22 mouse cellular contexts compared by ENCODE assay signal in the genomic region with DNA sequence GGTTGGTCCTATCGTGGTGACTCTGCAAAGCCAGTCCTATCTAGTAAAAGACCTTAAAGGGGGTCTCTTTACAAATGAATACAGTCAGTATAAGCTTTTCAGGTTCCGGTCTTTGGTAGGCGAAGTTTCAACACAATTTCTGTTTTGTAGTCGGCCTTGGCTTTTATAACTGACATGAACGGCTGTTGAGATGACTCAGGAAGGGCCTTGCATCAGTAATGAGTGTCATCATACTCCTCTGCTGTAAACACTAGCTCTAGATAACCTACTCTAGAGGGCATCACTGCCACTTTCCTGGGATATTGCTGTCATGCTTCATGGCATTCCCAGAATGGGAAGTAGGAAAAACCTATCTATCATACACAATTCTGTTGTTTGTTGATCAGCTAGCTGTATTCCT.
DNase-seq lines count a peak whose midpoint lies in the region; ATAC-seq and TF ChIP-seq lines count a peak whose summit lies in the region.
"Had no signal": no experiment of that assay in that cellular context is flagged by ENCODE, and none has a peak within 500 bp of the region (broad histone marks: within the 10 kb centered on the region; RNA-seq: fewer than 3 reads in every experiment).

No protein-coding gene starts in this region.

- no peak overlapping the region for H3K4me3 ChIP-seq in C2C12 (ENCODE audit: insufficient read depth, poor library complexity, severe bottlenecking)
- no peak overlapping the region for H3K4me3 ChIP-seq in hindbrain, embryonic 10.5 days
- H3K4me3 ChIP-seq: embryonic facial prominence, embryonic 15.5 days; erythroblast, embryonic 14.5 days; forebrain, embryonic 10.5 days; gastrocnemius, adult 2 months; heart, embryonic 13.5 days; hindbrain, embryonic 12.5 days had no signal

- no peaks in the 10 kb centered on the region for H3K79me3 ChIP-seq in C2C12 (ENCODE audit: low read depth)

- ATAC-seq in granulocyte monocyte progenitor cell, adult 5-6 weeks (replicated peaks; ENCODE audit: poor library complexity, severe bottlenecking), result peak; percentile 58
- ATAC-seq: forebrain, embryonic 14.5 days; hindbrain, embryonic 16.5 days; inflammation-experienced regulatory T-cells, adult 6 months had no signal

- no peak overlapping the region for H3ac ChIP-seq in C2C12 (ENCODE audit: control insufficient read depth, insufficient read length, low read depth)

- peak; percentile 72 for DNase-seq in adrenal gland, adult 2 months
- DNase-seq in adrenal gland, adult 18-20 months (ENCODE audit: low spot score in 2 of 2), result no peak
- no peak for DNase-seq in hindbrain, embryonic 10.5 days (ENCODE audit: low spot score)
- DNase-seq in left cerebral cortex, adult 8-10 months (ENCODE audit: low spot score in 2 of 2), result no peak
- no peak for DNase-seq in urinary bladder, postnatal 25 days (ENCODE audit: low spot score)
- DNase-seq: cerebellum, adult 2 months; cerebellum, postnatal 14 days; embryo, embryonic 11 days; gastrocnemius, adult 2 months; gastrocnemius, postnatal 25 days; heart, adult 11 months; heart, postnatal 36 days had no signal

- H3K4me1 ChIP-seq in hindbrain, embryonic 10.5 days (replicated peaks), result no peaks in the 10 kb centered on the region
- H3K4me1 ChIP-seq: embryonic facial prominence, embryonic 15.5 days; forebrain, embryonic 10.5 days; heart, embryonic 13.5 days; hindbrain, embryonic 12.5 days had no signal

- 95% methylated on average over 5 of the region's 5 CpGs for WGBS in hindbrain, embryonic 10.5 days

- H3K36me3 ChIP-seq in C2C12 (ENCODE audit: control insufficient read depth, insufficient read depth), result no peaks in the 10 kb centered on the region
- H3K36me3 ChIP-seq in hindbrain, embryonic 10.5 days, result no peaks in the 10 kb centered on the region
- H3K36me3 ChIP-seq: embryonic facial prominence, embryonic 15.5 days; forebrain, embryonic 10.5 days; heart, embryonic 13.5 days; hindbrain, embryonic 12.5 days had no signal

- no peaks in the 10 kb centered on the region for H3K9me3 ChIP-seq in hindbrain, embryonic 10.5 days
- H3K9me3 ChIP-seq: embryonic facial prominence, embryonic 15.5 days; forebrain, embryonic 10.5 days; heart, embryonic 13.5 days; hindbrain, embryonic 12.5 days had no signal

- H3K27ac ChIP-seq in hindbrain, embryonic 10.5 days, result no peak overlapping the region
- H3K27ac ChIP-seq: embryonic facial prominence, embryonic 15.5 days; forebrain, embryonic 10.5 days; gastrocnemius, adult 2 months; heart, embryonic 13.5 days; hindbrain, embryonic 12.5 days had no signal

- H3K79me2 ChIP-seq in C2C12 (ENCODE audit: control insufficient read depth, insufficient read depth), result no peaks in the 10 kb centered on the region

- TF ChIP-seq CTCF in C2C12 (IDR thresholded peaks at IDR 0.05; ENCODE audit: control insufficient read depth, insufficient read depth, insufficient read length), result no peak

- H3K27me3 ChIP-seq in C2C12 (ENCODE audit: control insufficient read depth, insufficient read depth, insufficient read length), result no peaks in the 10 kb centered on the region
- no peaks in the 10 kb centered on the region for H3K27me3 ChIP-seq in hindbrain, embryonic 10.5 days (ENCODE audit: insufficient read depth, poor library complexity, severe bottlenecking)
- H3K27me3 ChIP-seq: embryonic facial prominence, embryonic 15.5 days; heart, embryonic 13.5 days; hindbrain, embryonic 12.5 days had no signal

TF ChIP-seq in C2C12, 6 proteins besides CTCF, POLR2A, EP300 and RAD21:
- TF ChIP-seq MYOD1 (IDR thresholded peaks at IDR 0.05; ENCODE audit: control insufficient read depth, insufficient read length, low read depth) (peak; percentile 64), CEBPB (IDR thresholded peaks at IDR 0.05; ENCODE audit: low read depth) (peak; percentile 11), FOSL1 (IDR thresholded peaks at IDR 0.05; ENCODE audit: insufficient read depth, low read length, poor library complexity, severe bottlenecking) (no peak), MAX (IDR thresholded peaks at IDR 0.05) (no peak), MYOG (IDR thresholded peaks at IDR 0.05; ENCODE audit: control insufficient read depth, extremely low read depth, insufficient read length) (no peak), USF1 (IDR thresholded peaks at IDR 0.05; ENCODE audit: low read depth) (no peak)
